Mouse (Mus musculus) intestine, postnatal 0 days (tissue): ENCODE measurements around the gene Trpc3. TPM values are rescaled to one million over a fixed set of nuclear protein-coding genes. Genes with fewer than 3 reads are reported as not detected.
"Not testable (repeated sequence)": the region's sequence is repeated elsewhere in the genome, so short reads cannot be mapped to it uniquely, and the experiment has no call there.

Experiments used
- ATAC-seq: fragments of 200-750 bp; cut with Nextera tagmentation; 2 replicates; pipeline ENCODE4 v1.8.0; 2017; ENCODE audit warnings: mild to moderate bottlenecking, moderate TSS enrichment, moderate library complexity
- H3K27ac ChIP-seq: fragments of 300-500 bp; sonication (generic); 2 replicates; pipeline ENCODE4 v1.5.1; 2014; ENCODE audit warnings: mild to moderate bottlenecking, low read depth, low read length, moderate library complexity
- H3K27me3 ChIP-seq: fragments of 300-500 bp; sonication (generic); replicated peaks from 2 replicates; pipeline ENCODE4 v1.6.1; 2014; ENCODE audit warnings: low read length, mixed read lengths; ENCODE audit not compliant: control insufficient read depth, insufficient read depth
- H3K36me3 ChIP-seq: fragments of 300-500 bp; sonication (generic); 2 replicates; pipeline ENCODE4 v1.6.1; 2014; ENCODE audit warnings: mild to moderate bottlenecking, moderate library complexity; ENCODE audit not compliant: control insufficient read depth, insufficient read depth
- H3K4me1 ChIP-seq: fragments of 300-500 bp; sonication (generic); replicated peaks from 2 replicates; pipeline ENCODE4 v1.6.1; 2014; ENCODE audit warnings: antibody characterized with exemption, low read length, mixed read lengths; ENCODE audit not compliant: control insufficient read depth, insufficient read depth
- H3K4me2 ChIP-seq: fragments of 300-500 bp; sonication (generic); replicated peaks from 2 replicates; pipeline ENCODE4 v1.6.1; 2014; ENCODE audit warnings: low read depth, mild to moderate bottlenecking, moderate library complexity
- H3K4me3 ChIP-seq: fragments of 300-500 bp; sonication (generic); 2 replicates; pipeline ENCODE4 v1.5.1; 2014; ENCODE audit warnings: low read depth, low read length
- H3K9ac ChIP-seq: fragments of 300-500 bp; sonication (generic); 2 replicates; pipeline ENCODE4 v1.6.1; 2014; ENCODE audit warnings: mild to moderate bottlenecking, low read depth, low read length
- H3K9me3 ChIP-seq: fragments of 300-500 bp; sonication (generic); 2 replicates; pipeline ENCODE4 v1.6.1; 2016; ENCODE audit warnings: mixed run types; ENCODE audit not compliant: control insufficient read depth
- CTCF ChIP-seq: sonication (generic); IDR thresholded peaks from 2 replicates; pipeline ENCODE4 v1.5.1; 2016; ENCODE audit warnings: low read depth, mild to moderate bottlenecking, control low read depth, antibody characterized with exemption, moderate library complexity
- WGBS: fragments of 180-500 bp; shearing (Covaris S2); extraction: QIAGEN DNeasy Blood & Tissue Kit; methylation state at CpG from one replicate; pipeline ENCODE4 v1.1.7; 2014; 5-methylcytosine and 5-hydroxymethylcytosine counted together
- polyA plus RNA-seq: library from polyadenylated mRNA; unstranded; fragments of >200 nt; fragmentation: Nextera tagmentation; extraction: Ambion mirVana; gene quantifications from 2 replicates; pipeline ENCODE4 v1.2.1, GENCODE M21; 2015

The Trpc3 gene
- polyA plus RNA-seq, 1 experiment from 2014 or later: 6.5 TPM

DNA sequence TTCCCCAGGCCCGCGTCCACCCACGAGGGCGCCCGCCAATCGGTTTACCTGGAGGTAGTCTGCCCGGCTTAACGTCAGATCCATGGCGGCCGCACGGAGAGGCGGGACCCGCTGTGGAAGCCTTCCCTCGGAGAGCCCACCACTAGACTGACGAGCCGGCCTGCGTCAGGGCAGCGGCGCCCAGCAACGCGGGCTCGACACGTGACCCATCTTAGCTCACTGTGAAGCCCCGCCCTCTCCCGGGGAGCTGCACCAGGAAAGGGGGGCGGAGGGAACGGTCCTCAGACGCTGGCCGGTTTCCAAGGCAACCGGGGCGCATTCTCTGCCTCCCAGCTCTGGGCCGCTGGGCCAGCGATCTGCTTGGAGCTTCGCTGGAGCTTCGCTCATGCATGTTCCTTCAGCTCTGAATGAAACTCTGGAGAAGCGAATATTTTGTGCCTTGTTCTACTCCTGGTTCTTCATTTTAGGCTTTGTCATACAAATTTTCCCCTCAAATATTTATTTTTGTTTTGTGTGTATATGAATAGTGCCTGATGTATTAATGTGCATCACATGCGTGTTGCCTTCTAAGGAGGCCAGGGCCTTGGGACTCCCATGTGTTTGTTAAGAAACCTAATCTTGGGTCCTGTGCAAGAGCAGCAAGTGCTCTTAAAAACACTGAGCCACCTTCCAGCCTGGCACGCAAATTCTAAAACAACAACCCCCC, 76.6 kb downstream of the Trpc3 start, which contains the start of gene Bbs7:
Gene Bbs7 (minus strand): TSS at position 276 of the 706 bp plus-strand sequence.
- Histone ChIP-seq H3K4me1 (no peaks in the 10 kb centered on the region; the same call in 1 of the 2 replicates), H3K4me2 (peak within 1 kb of the TSS; percentile 91), H3K27ac (no peak within 1 kb of the TSS), H3K27me3 (no peaks in the 10 kb centered on the region), H3K9me3 (no peaks in the 10 kb centered on the region), H3K36me3 (peaks cover 4% of the 10 kb centered on the region; the same call in 1 of the 2 replicates), H3K9ac (peak within 1 kb of the TSS; percentile 67), H3K4me3 (peak within 1 kb of the TSS; percentile 67)
- WGBS: 4% methylated on average over 37 of the region's 38 CpGs
- TF ChIP-seq CTCF: no peak
- peak; percentile 89 for ATAC-seq

DNA sequence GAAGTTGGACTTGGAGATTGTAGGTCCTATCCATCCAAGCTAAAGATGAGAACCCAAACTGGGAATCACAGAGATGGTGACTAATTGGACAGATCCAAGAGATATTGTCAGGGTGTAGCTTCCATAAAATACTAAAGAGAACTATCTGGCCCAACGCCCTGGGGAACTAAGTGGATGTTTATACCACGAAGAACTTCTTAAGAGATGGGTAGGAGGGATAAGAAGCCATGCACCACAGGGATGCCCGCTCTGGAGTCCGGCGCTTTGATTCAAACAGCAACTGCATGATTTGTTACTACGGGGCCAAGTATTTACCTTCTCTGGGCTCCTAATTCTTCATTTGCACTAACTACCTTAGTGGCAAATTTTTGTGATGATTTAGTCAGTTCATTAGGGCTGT, 77.3 kb downstream of the Trpc3 start:
- TF ChIP-seq CTCF: no peak
- Histone ChIP-seq H3K27me3 (no peaks in the 10 kb centered on the region), H3K4me1 (no peaks in the 10 kb centered on the region; the same call in 1 of the 2 replicates), H3K4me2 (peak overlapping the region; percentile 91), H3K9ac (peak overlapping the region; percentile 67), H3K4me3 (peak overlapping the region; percentile 67), H3K36me3 (peaks cover 4% of the 10 kb centered on the region; the same call in 1 of the 2 replicates), H3K9me3 (no peaks in the 10 kb centered on the region), H3K27ac (no peak overlapping the region)
- ATAC-seq: peak; percentile 11; the same call in 1 of the 2 replicates
- WGBS: 5% methylated on average over 6 of the region's 6 CpGs

- ATAC-seq: no peak
- Histone ChIP-seq H3K36me3 (peaks cover 8% of the 10 kb centered on the region; the same call in 1 of the 2 replicates), H3K27ac (no peak overlapping the region), H3K27me3 (no peaks in the 10 kb centered on the region), H3K4me1 (no peaks in the 10 kb centered on the region), H3K4me3 (no peak overlapping the region), H3K9ac (no peak overlapping the region), H3K9me3 (no peaks in the 10 kb centered on the region), H3K4me2 (no peak overlapping the region)
- 65% methylated on average over 7 of the region's 7 CpGs for WGBS
- no peak for TF ChIP-seq CTCF
These were observed 83.8 kb downstream of the Trpc3 start for GRCm38 (mm10) chr3:36605894-36606783.

GRCm38 (mm10) chr3:36599773-36600172, 90.2 kb downstream of the Trpc3 start:
- TF ChIP-seq CTCF: peak; percentile 41

GRCm38 (mm10) chr3:36598811-36599210, 91.2 kb downstream of the Trpc3 start:
- Histone ChIP-seq H3K9me3 (no peaks in the 10 kb centered on the region), H3K4me2 (no peak overlapping the region), H3K4me1 (no peaks in the 10 kb centered on the region; the same call in 1 of the 2 replicates), H3K9ac (no peak overlapping the region), H3K27me3 (no peaks in the 10 kb centered on the region), H3K4me3 (no peak overlapping the region), H3K36me3 (no peaks in the 10 kb centered on the region), H3K27ac (no peak overlapping the region)
- ATAC-seq: no peak
- TF ChIP-seq CTCF: no peak
- WGBS: 33% methylated on average over 3 of the region's 3 CpGs

More at GRCm38 (mm10) chr3:36599773-36600172, 90.2 kb downstream of the Trpc3 start:
- not testable (repeated sequence) for H3K9me3 ChIP-seq, H3K4me1 ChIP-seq, H3K36me3 ChIP-seq, H3K27ac ChIP-seq, H3K4me3 ChIP-seq, H3K4me2 ChIP-seq, H3K27me3 ChIP-seq, H3K9ac ChIP-seq, ATAC-seq
- WGBS: 88% methylated on average over 8 of the region's 9 CpGs

DNA sequence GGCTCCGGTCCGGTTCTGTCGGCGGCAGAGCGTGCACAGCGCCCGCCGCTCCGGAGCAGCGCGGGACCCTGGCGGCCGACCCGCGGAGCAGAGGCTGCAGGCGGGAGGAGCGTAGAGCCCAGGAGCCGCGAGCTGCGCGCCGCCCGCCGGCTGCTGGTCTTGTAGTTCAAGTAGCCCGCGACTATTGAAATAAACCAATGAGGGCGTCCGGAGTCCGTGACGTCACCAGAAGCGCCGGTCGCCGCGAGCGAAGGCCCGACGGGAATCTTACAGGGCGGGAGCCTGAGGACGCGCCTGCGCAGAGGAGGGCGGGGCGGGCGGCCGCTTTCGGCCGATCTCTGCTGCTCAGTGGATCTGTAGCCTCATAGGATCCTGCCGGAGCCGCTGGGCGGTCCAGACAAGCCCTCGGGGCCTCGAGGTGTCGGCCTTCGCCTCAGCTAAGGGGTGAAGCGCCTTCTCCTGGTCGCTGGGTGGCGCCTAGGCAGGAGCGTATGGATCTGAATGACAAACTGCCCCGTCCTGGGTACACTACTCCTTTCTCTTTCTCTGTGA, 118.1 kb downstream of the Trpc3 start, which contains the start of gene Ccna2:
Gene Ccna2 (minus strand): TSS at position 324 of the 552 bp plus-strand sequence.
- Histone ChIP-seq H3K27me3 (no peaks in the 10 kb centered on the region), H3K4me2 (peak within 1 kb of the TSS; percentile 98), H3K36me3 (peaks cover 16% of the 10 kb centered on the region), H3K4me3 (peak within 1 kb of the TSS; percentile 97), H3K9me3 (no peaks in the 10 kb centered on the region), H3K9ac (peak within 1 kb of the TSS; percentile 75), H3K4me1 (no peaks in the 10 kb centered on the region), H3K27ac (peak within 1 kb of the TSS; percentile 41; the same call in 1 of the 2 replicates)
- peak; percentile 100 for ATAC-seq
- WGBS: under 1% methylated on average over 53 of the region's 60 CpGs
- TF ChIP-seq CTCF: peak; percentile 85
